Mouse (Mus musculus) heart, postnatal 25 days (tissue): ENCODE data around the gene Slc25a11. TPM values are rescaled to one million over a fixed set of nuclear protein-coding genes. Genes with fewer than 3 reads are reported as not detected.

Experiments
- DNase-seq: peaks from one replicate; pipeline ENCODE4 v3.0.0; 2022; ENCODE audit warnings: low spot score
- intact Hi-C: fragments of 180-260 bp; cut with DNase I; formaldehyde crosslinking; loops from one replicate; pipeline ENCODE4 v1.15.1; 2025
- total RNA-seq, 2 experiments: library from RNA; stranded (reverse); gene quantifications; 2 replicates each; pipeline ENCODE4 v1.2.3; 2021

The Slc25a11 gene
- total RNA-seq, 2 experiments from 2014 or later, result 550 to 562 TPM

DNA sequence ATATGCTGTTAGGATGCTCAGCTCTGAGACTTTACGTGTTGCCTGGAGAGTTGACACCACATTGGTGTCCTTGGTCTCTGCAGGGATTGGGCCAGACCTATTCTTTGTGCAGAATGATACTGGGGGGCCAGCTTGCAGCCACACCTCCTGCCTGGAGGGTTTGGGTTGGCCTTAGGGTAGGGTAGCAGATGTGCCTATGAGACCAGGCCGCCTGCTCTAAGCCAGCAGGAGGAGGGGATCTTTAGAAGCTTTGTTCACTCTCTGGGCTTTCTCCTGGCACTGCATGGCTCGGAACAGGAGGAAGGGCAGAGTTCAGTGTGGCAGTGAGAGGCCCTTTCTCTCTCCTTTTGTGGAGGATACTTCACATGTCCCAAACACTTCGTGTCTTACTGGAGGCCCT, 51.2 kb downstream of the Slc25a11 start:
- intact Hi-C loops, result no loop called here
- no peak for DNase-seq

DNA sequence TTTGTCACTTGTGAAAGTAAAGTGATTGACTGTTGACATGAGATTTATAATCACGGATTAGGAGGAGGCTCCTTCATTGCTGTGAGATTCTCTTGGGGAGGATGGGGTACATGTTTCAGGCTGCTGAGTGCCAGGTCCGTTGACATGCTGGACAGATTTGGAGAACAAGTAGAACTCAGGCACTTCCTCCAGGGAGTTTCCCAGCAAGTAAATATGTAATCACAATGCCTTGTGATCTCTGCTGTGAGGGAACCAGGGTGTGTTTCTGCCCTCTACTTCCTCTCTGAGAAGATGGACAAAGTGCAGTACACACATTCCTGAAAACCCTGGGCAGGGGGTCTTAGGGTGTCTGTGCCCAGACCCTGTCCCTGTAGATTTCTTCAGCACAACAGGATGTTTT, 51.6 kb downstream of the Slc25a11 start:
- intact Hi-C loops, result no loop called here
- no peak for DNase-seq

DNA sequence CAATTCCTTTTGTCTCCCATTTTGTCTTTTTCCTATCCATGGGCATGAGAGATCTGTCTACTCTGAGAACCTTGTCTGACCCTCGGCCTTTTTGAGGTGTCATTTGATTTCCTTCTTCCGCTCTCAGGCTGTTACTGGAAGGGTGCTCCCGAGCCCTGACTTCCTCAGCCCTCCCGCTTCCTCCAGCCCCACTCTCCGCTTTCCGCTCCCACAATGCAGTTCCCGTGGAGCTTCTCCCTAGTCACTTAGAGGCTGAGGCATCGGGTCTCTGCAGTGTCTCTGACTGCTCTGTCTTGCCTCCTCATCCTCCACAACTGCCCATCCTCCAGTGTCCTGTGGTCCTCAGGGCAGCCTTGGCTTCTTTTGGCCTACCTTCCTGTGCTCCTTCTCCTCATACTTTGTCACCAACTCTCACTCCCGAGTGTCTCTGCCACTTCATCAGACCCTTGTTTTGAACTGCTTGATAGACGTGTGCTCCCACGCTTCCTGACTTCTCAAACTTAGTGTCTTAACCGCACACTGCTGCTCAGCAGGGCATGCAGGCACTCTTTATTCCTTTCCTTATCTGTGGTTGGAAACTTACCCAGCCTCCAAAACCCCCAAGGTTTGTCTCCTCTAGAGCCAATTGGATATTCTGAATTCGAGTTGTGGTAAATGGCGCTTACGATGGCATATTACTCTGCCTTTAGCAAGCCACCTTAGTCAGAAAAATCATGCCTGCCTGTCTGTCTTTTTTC, 52.9 kb downstream of the Slc25a11 start:
- no peak for DNase-seq
- intact Hi-C loops, result no loop called here

Other genes with a start within 250 kb of the Slc25a11 start
- 10 to 100 TPM; 17.9 to 21.1 TPM for gene Pelp1, start 237.4 kb downstream of the Slc25a11 start, total RNA-seq
- 10 to 100 TPM in 1 of 2 experiments, 1 to 10 TPM in 1; 9.0 to 11.6 TPM for gene Arrb2, start 214.8 kb downstream of the Slc25a11 start, total RNA-seq
- gene Med11, start 195.6 kb downstream of the Slc25a11 start, total RNA-seq, result 1 to 10 TPM; 7.5 to 8.2 TPM
- gene Zmynd15, start 188.0 kb downstream of the Slc25a11 start, total RNA-seq, result 1 to 10 TPM; 2.3 to 2.7 TPM
- gene Cxcl16, start 187.5 kb downstream of the Slc25a11 start, total RNA-seq, result 1 to 10 TPM; 8.4 to 9.4 TPM
- gene Tm4sf5, start 142.2 kb downstream of the Slc25a11 start, total RNA-seq, result 1 to 10 TPM in 1 of 2 experiments, under 1 TPM in 1; 0.78 to 1.7 TPM
- not detected for gene Vmo1, start 132.9 kb downstream of the Slc25a11 start, total RNA-seq
- gene Gltpd2, start 128.3 kb downstream of the Slc25a11 start, total RNA-seq, result not detected
- 100 to 1,000 TPM; 227 to 230 TPM for gene Psmb6, start 122.1 kb downstream of the Slc25a11 start, total RNA-seq
- not detected for gene Gm40193, start 114.5 kb downstream of the Slc25a11 start, total RNA-seq
- gene Pld2, start 107.4 kb downstream of the Slc25a11 start, total RNA-seq, result 1 to 10 TPM; 6.5 to 7.4 TPM
- 10 to 100 TPM; 43.6 to 46.3 TPM for gene Mink1, start 84.6 kb downstream of the Slc25a11 start, total RNA-seq
- not detected for gene 4930544D05Rik, start 31.6 kb downstream of the Slc25a11 start, total RNA-seq
- not detected for gene Chrne, start 28.3 kb downstream of the Slc25a11 start, total RNA-seq
- under 1 TPM; 0.36 to 0.42 TPM for gene Gp1ba, start 8.4 kb downstream of the Slc25a11 start, total RNA-seq
- gene Rnf167, start 244 bp downstream of the Slc25a11 start, total RNA-seq, result 10 to 100 TPM; 48.0 to 54.0 TPM
- gene Pfn1, start 7.2 kb upstream of the Slc25a11 start, total RNA-seq, result 100 to 1,000 TPM; 290 to 310 TPM
- gene Eno3, start 9.7 kb upstream of the Slc25a11 start, total RNA-seq, result 1,000 to 10,000 TPM; 2,028 to 2,111 TPM
- 10 to 100 TPM; 89.8 to 99.5 TPM for gene Spag7, start 21.9 kb upstream of the Slc25a11 start, total RNA-seq
- gene Camta2, start 40.6 kb upstream of the Slc25a11 start, total RNA-seq, result 10 to 100 TPM; 36.3 to 42.1 TPM
- gene Inca1, start 52.7 kb upstream of the Slc25a11 start, total RNA-seq, result 1 to 10 TPM; 6.4 to 8.1 TPM
- gene Kif1c, start 53.1 kb upstream of the Slc25a11 start, total RNA-seq, result 100 to 1,000 TPM; 451 to 452 TPM
- 1 to 10 TPM; 7.7 to 7.8 TPM for gene Zfp3, start 116.7 kb upstream of the Slc25a11 start, total RNA-seq
- under 1 TPM; 0.55 to 0.64 TPM for gene Scimp, start 165.1 kb upstream of the Slc25a11 start, total RNA-seq
- 10 to 100 TPM; 35.8 to 36.8 TPM for gene Rabep1, start 197.3 kb upstream of the Slc25a11 start, total RNA-seq